Mouse (Mus musculus): ENCODE measurements around the gene Itgb2l.

DNA sequence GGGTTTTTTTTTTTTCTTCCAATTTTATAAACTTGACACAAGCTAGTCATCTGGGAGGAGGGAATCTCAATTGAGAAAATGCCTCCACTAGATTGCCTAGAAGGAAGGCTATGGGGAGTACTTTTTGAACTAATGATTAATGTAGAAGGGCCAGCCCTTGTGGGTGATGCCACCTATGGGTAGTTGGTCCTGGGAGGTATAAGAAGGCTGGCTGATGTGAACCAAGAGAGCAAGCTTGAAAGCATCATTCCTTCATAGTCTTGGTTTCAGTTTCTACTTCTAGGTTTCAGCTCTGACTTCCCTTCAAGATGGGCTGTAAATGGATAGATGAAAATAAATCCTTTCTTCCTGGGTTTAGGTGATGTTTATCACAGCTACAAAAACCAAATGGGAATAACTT lies 10.7 kb upstream of the Itgb2l start:
- TF ChIP-seq CTCF (IDR thresholded peaks at IDR 0.05; ENCODE audit: low read depth) (no peak), EP300 (optimal IDR thresholded peaks at IDR 0.05) (no peak)

Measured in stomach, postnatal 0 days (tissue).